Mouse (Mus musculus): ENCODE results near the gene Rab44.

DNA sequence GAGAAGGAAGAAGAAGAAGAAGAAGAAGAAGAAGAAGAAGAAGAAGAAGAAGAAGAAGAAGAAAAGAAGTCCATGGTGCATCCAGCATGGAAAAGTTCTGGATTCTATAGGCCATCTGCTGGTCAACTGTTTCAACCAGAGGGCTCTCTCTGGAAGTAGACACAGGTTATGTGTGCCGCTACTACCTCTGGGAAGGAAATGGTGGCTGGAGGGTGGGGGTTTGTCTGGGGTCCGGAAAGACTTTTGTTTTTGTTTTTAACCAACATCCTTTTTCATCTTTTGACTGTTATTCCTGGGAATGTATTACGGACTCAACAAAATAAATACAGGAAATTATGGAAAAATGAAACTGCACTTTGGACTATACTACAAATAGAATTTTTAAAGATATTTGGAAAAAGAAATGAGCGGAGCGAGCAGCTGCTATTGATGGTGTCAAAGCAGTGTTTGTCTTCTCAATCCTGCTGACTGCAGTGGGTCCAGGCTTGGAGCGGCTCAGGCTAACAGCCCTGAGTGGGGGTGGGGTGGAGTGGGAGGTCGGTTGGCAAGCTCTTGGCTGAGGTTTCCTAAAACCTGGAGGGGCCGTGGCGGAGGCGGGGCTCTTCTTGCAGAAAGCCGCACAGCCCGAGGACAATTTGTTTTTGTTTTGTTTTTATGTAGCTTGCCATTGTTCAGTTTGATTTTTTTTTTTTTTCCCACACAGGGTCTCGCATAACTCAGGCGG lies 36.0 kb upstream of the Rab44 start:
- no peak for TF ChIP-seq EP300 (IDR thresholded peaks at IDR 0.05; ENCODE audit: low read depth)
- TF ChIP-seq CTCF (IDR thresholded peaks at IDR 0.05; ENCODE audit: low read depth), result no peak
